Mouse (Mus musculus) hindbrain, embryonic 13.5 days (tissue): ENCODE results near the gene Inka2. TPM values are rescaled to one million over a fixed set of nuclear protein-coding genes. Genes with fewer than 3 reads are reported as not detected.

ENCODE experiments used
- ATAC-seq: fragments of 200-750 bp; cut with Nextera tagmentation; 2 replicates; pipeline ENCODE4 v1.8.0; 2017; ENCODE audit warnings: moderate TSS enrichment; ENCODE audit not compliant: low FRiP score
- H3K27ac ChIP-seq: fragments of 300-500 bp; sonication (generic); 2 replicates; pipeline ENCODE4 v1.5.1; 2015; ENCODE audit warnings: inconsistent platforms, mild to moderate bottlenecking, moderate library complexity
- H3K27me3 ChIP-seq: fragments of 300-500 bp; sonication (generic); 2 replicates; pipeline ENCODE4 v1.6.1; 2015; ENCODE audit warnings: mild to moderate bottlenecking, inconsistent platforms
- H3K36me3 ChIP-seq: fragments of 300-500 bp; sonication (generic); 2 replicates; pipeline ENCODE4 v1.6.1; 2015; ENCODE audit warnings: mild to moderate bottlenecking, inconsistent platforms
- H3K4me1 ChIP-seq: fragments of 300-500 bp; sonication (generic); replicated peaks from 2 replicates; pipeline ENCODE4 v1.6.1; 2015; ENCODE audit warnings: inconsistent platforms
- H3K4me2 ChIP-seq: fragments of 300-500 bp; sonication (generic); 2 replicates; pipeline ENCODE4 v1.6.1; 2015; ENCODE audit warnings: inconsistent platforms, mild to moderate bottlenecking, moderate library complexity
- H3K4me3 ChIP-seq: fragments of 300-500 bp; sonication (generic); 2 replicates; pipeline ENCODE4 v1.5.1; 2015; ENCODE audit warnings: mild to moderate bottlenecking, inconsistent platforms
- H3K9ac ChIP-seq: fragments of 300-500 bp; sonication (generic); 2 replicates; pipeline ENCODE4 v1.6.1; 2015; ENCODE audit warnings: mild to moderate bottlenecking, inconsistent platforms
- H3K9me3 ChIP-seq: fragments of 300-500 bp; sonication (generic); 2 replicates; pipeline ENCODE4 v1.6.1; 2016; ENCODE audit warnings: inconsistent platforms
- WGBS: fragments of 180-500 bp; shearing (Covaris S2); methylation state at CpG from one replicate; pipeline ENCODE4 v1.1.7; 2015; 5-methylcytosine and 5-hydroxymethylcytosine counted together
- polyA plus RNA-seq: library from polyadenylated mRNA; unstranded; fragments of >200 nt; fragmentation: Nextera tagmentation; extraction: Ambion mirVana; gene quantifications from 2 replicates; pipeline ENCODE4 v1.2.1, GENCODE M21; 2015

Inka2 gene
- polyA plus RNA-seq, 1 experiment from 2014 or later: 4.8 TPM

DNA sequence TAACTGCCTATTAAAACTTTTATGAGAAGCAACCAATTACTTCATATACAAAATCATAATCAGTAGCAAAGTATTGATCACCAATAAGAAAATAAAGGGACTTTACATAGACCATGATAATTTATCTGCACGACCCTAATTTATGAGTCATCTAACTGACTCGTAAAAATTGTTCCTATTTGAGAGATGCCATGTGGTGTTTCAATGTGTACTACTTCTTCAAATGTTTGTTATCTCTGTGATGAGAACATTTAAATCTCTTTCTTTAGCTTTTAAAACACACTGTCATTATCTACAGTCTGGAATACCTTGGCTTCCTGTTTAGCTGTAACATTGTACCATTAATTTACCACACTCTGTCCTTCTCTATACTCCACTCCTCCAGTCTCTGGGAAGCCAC, 65.0 kb downstream of the Inka2 start:
- 90% methylated on average over 2 of the region's 2 CpGs for WGBS
- no peaks in the 10 kb centered on the region for H3K9me3 ChIP-seq

More for the DNA sequence above, 65.0 kb downstream of the Inka2 start:
- Histone ChIP-seq H3K4me2 (no peak overlapping the region), H3K4me3 (no peak overlapping the region), H3K4me1 (no peaks in the 10 kb centered on the region), H3K27ac (no peak overlapping the region), H3K9ac (no peak overlapping the region), H3K27me3 (no peaks in the 10 kb centered on the region), H3K36me3 (no peaks in the 10 kb centered on the region)
- no peak for ATAC-seq

Other genes starting within 250 kb of the Inka2 start
- 26.4 and 27.4 TPM in 2 replicates for gene Ddx20, start 17.0 kb upstream of the Inka2 start, polyA plus RNA-seq
- gene Rap1a, start 96.7 kb downstream of the Inka2 start, polyA plus RNA-seq: 83.1 and 88.1 TPM in 2 replicates
- 0.26 and 0.30 TPM in 2 replicates for gene Adora3, start 166.3 kb downstream of the Inka2 start, polyA plus RNA-seq
- gene Tmigd3, start 166.3 kb downstream of the Inka2 start, polyA plus RNA-seq: not detected in 2 replicates
- gene I830077J02Rik, start 228.1 kb downstream of the Inka2 start, polyA plus RNA-seq: 0.25 and 1.1 TPM in 2 replicates